In genomic region chr5:125876296-125876695, GRCm38 (mm10) we compare ENCODE assay signal across 22 mouse cellular contexts.
DNase-seq lines count a peak whose midpoint lies in the region; ATAC-seq and TF ChIP-seq lines count a peak whose summit lies in the region.
"Had no signal": no experiment of that assay in that cellular context is flagged by ENCODE, and none has a peak within 500 bp of the region (broad histone marks: within the 10 kb centered on the region; RNA-seq: fewer than 3 reads in every experiment).

No protein-coding gene starts in this region.

- peaks cover 31% of the 10 kb centered on the region for H3K9me3 ChIP-seq in heart, embryonic 12.5 days (replicated peaks)
- H3K9me3 ChIP-seq in hindbrain, postnatal 0 days (ENCODE audit: low read length): no peaks in the 10 kb centered on the region
- H3K9me3 ChIP-seq: embryonic facial prominence, embryonic 10.5 days; forebrain, embryonic 10.5 days; heart, embryonic 10.5 days; heart, embryonic 15.5 days; hindbrain, embryonic 13.5 days; intestine, embryonic 15.5 days had no signal

- H3K4me1 ChIP-seq in heart, embryonic 12.5 days (replicated peaks): no peaks in the 10 kb centered on the region
- H3K4me1 ChIP-seq in hindbrain, postnatal 0 days (ENCODE audit: insufficient read depth, low read length): no peaks in the 10 kb centered on the region
- H3K4me1 ChIP-seq: embryonic facial prominence, embryonic 10.5 days; forebrain, embryonic 10.5 days; heart, embryonic 10.5 days; heart, embryonic 15.5 days; hindbrain, embryonic 13.5 days; intestine, embryonic 15.5 days had no signal

- no peak overlapping the region for H3K27ac ChIP-seq in heart, embryonic 12.5 days (ENCODE audit: poor library complexity, severe bottlenecking)
- H3K27ac ChIP-seq in hindbrain, postnatal 0 days: no peak overlapping the region
- H3K27ac ChIP-seq: embryonic facial prominence, embryonic 10.5 days; forebrain, embryonic 10.5 days; heart, embryonic 10.5 days; heart, embryonic 15.5 days; hindbrain, embryonic 13.5 days; intestine, embryonic 15.5 days had no signal

- no peak for TF ChIP-seq CTCF in hindbrain, postnatal 0 days (IDR thresholded peaks at IDR 0.05; ENCODE audit: low read depth)

- DNase-seq in frontal cortex, postnatal 36 days (ENCODE audit: low spot score in 2 of 2): no peak
- DNase-seq in heart, adult 11 months: peak; percentile 84
- peak; percentile 52 for DNase-seq in brain, adult 2 months (ENCODE audit: low read depth, low spot score)
- DNase-seq in hindbrain, postnatal 0 days (ENCODE audit: low spot score): no peak
- DNase-seq in kidney, adult 8-10 months: no peak
- DNase-seq: adrenal gland, postnatal 14 days; cerebellum, adult 2 months; cerebellum, postnatal 10 days; heart, postnatal 14 days; kidney, adult 18-20 months had no signal

- H3K36me3 ChIP-seq in heart, embryonic 12.5 days: no peaks in the 10 kb centered on the region
- no peaks in the 10 kb centered on the region for H3K36me3 ChIP-seq in hindbrain, postnatal 0 days (ENCODE audit: insufficient read depth, low read length)
- H3K36me3 ChIP-seq: embryonic facial prominence, embryonic 10.5 days; forebrain, embryonic 10.5 days; heart, embryonic 10.5 days; heart, embryonic 15.5 days; hindbrain, embryonic 13.5 days; intestine, embryonic 15.5 days had no signal

- H3K27me3 ChIP-seq in heart, embryonic 12.5 days (replicated peaks): no peaks in the 10 kb centered on the region
- H3K27me3 ChIP-seq in hindbrain, postnatal 0 days (ENCODE audit: insufficient read depth, low read length): no peaks in the 10 kb centered on the region
- H3K27me3 ChIP-seq: heart, embryonic 15.5 days; hindbrain, embryonic 13.5 days; intestine, embryonic 15.5 days; Patski had no signal

- ATAC-seq in frontal cortex, adult (ENCODE audit: low TSS enrichment): peak; percentile 34; the same call in 1 of the 2 replicates
- no peak for ATAC-seq in heart, embryonic 12.5 days (ENCODE audit: insufficient number of reproducible peaks, low FRiP score)
- no peak for ATAC-seq in hindbrain, postnatal 0 days
- ATAC-seq: activated CD4-positive, CD25-positive, alpha-beta regulatory T cell, adult 4 months; forebrain, embryonic 14.5 days; intestine, embryonic 15.5 days; Patski had no signal

- no peak overlapping the region for H3K4me2 ChIP-seq in heart, embryonic 12.5 days
- H3K4me2 ChIP-seq in hindbrain, postnatal 0 days (ENCODE audit: low read depth, low read length): no peak overlapping the region
- H3K4me2 ChIP-seq: heart, embryonic 15.5 days; hindbrain, embryonic 13.5 days; intestine, embryonic 15.5 days had no signal

- H3K9ac ChIP-seq in heart, embryonic 12.5 days: no peak overlapping the region
- no peak overlapping the region for H3K9ac ChIP-seq in hindbrain, postnatal 0 days (replicated peaks; ENCODE audit: low read length)
- H3K9ac ChIP-seq: heart, embryonic 15.5 days; hindbrain, embryonic 13.5 days; intestine, embryonic 15.5 days had no signal

- 71% methylated on average over 9 of the region's 9 CpGs for WGBS in heart, embryonic 12.5 days
- WGBS in hindbrain, postnatal 0 days: 68% methylated on average over 9 of the region's 9 CpGs

- H3K4me3 ChIP-seq in heart, embryonic 12.5 days: no peak overlapping the region
- H3K4me3 ChIP-seq in hindbrain, postnatal 0 days (ENCODE audit: low read length): no peak overlapping the region
- H3K4me3 ChIP-seq: embryonic facial prominence, embryonic 10.5 days; erythroblast, embryonic 14.5 days; forebrain, embryonic 10.5 days; heart, embryonic 10.5 days; heart, embryonic 15.5 days; hindbrain, embryonic 13.5 days; intestine, embryonic 15.5 days had no signal

Comparison
In these comparisons a context has a peak if more than half of its experiments do, and no peak if none do; other contexts are left out.
1. DNase-seq: peak in heart, adult 11 months (single experiment) and brain, adult 2 months (single experiment); none in frontal cortex, postnatal 36 days (0 of 2), hindbrain, postnatal 0 days (single experiment) and kidney, adult 8-10 months (0 of 2).